Mouse (Mus musculus): ENCODE results near the gene Fbxo46.
"Not testable (repeated sequence)": the region's sequence is repeated elsewhere in the genome, so short reads cannot be mapped to it uniquely, and the experiment has no call there.

The Fbxo46 gene

DNA sequence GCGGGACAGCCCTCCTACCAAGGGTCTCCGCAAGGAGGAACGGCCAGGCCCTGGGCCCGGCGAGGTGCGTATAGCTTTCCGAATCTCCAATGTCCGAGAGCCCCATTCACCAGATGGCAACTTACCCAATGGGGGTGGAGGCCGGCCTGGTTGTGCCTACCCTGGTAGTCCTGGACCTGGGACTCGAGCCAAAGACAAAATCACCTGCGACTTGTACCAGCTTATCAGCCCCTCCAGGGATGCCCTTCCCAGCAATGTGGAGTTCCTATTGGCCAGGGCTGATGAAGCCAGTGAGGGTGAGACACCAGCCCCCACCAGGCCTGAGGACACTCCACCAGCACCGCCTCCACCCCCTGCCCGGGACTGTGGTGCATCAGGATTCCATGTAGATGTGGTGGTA, 16.5 kb downstream of the Fbxo46 start:
- CTCF ChIA-PET = interaction anchor here in 3 of 4 experiments (0.5 to 2.1 kb wide), 18 partner anchors 9 to 263 kb away, joined by 3 to 8 read pairs (median 4); partner anchors contain the start of genes Eml2 (in 1 of the 3) and Qpctl (in 1 of the 3)
- POLR2A ChIA-PET = interaction anchor here in 2 of 4 experiments (0.6 to 4.9 kb wide), 7 partner anchors 11 to 143 kb away, joined by 3 to 35 read pairs (median 3); partner anchors contain the start of genes Qpctl (in 2 of the 2) and Snrpd2 (in 1 of the 2)

- POLR2A ChIA-PET = interaction anchor here in 3 of 4 experiments (0.7 to 4.9 kb wide), 9 partner anchors 10 to 102 kb away, joined by 3 to 35 read pairs (median 4); partner anchors contain the start of genes Qpctl (in 2 of the 3) and Snrpd2 (in 1 of the 3)
- CTCF ChIA-PET = interaction anchor here (0.5 to 2.1 kb wide), 30 partner anchors 9 to 791 kb away, joined by 3 to 20 read pairs (median 4); partner anchors contain the start of genes Cd3eap (in 1 of the 4), Eml2 (in 1 of the 4), Fbxo46 (in 1 of the 4) and Ppm1n (in 1 of the 4)
Measured at GRCm38 (mm10) chr7:19136673-19137334, 17.1 kb downstream of the Fbxo46 start.

- ChIA-PET POLR2A (interaction anchor here (0.6 to 4.9 kb wide), 18 partner anchors 10 to 807 kb away, joined by 3 to 35 read pairs (median 4); partner anchors contain the start of genes Qpctl (in 2 of the 4) and Snrpd2 (in 1 of the 4)), CTCF (interaction anchor here (0.6 to 1.9 kb wide), 59 partner anchors 8 to 790 kb away, joined by 3 to 20 read pairs (median 4); partner anchors contain the start of genes Fbxo46 (in 2 of the 4), Cd3eap (in 1 of the 4), Eml2 (in 1 of the 4) and Gm4969 (in 1 of the 4))
Measured at GRCm38 (mm10) chr7:19137380-19137779, 17.7 kb downstream of the Fbxo46 start.

DNA sequence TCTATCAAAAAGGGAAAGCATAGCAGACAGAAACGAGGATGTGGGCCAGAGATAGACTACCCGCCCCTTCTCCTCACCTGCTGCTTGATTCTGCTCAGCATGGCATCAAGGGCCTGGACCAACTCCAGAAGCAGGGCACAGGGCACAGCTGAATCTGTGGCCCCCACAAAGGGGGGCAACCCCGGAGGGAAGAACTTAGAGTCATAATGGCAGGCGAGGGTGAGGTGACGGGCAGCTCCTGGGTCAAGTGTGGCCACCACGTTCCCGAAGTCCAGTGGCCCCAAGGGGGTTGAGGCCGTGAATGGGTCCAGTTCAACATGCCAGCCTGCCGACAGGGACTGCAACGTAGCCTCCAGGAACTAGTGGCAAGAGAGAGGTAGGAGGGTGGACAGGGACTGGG, 27.1 kb downstream of the Fbxo46 start:
- ChIA-PET CTCF (interaction anchor here in 2 of 4 experiments (0.6 to 2.8 kb wide), 4 partner anchors 9 to 63 kb away, joined by 3 to 20 read pairs (median 3); partner anchors contain the start of gene Gm4969 (in 1 of the 2)), POLR2A (interaction anchor here in 2 of 4 experiments (1.0 to 6.6 kb wide), 4 partner anchors 10 to 18 kb away, joined by 3 to 35 read pairs (median 4); no protein-coding TSS in a partner anchor)

DNA sequence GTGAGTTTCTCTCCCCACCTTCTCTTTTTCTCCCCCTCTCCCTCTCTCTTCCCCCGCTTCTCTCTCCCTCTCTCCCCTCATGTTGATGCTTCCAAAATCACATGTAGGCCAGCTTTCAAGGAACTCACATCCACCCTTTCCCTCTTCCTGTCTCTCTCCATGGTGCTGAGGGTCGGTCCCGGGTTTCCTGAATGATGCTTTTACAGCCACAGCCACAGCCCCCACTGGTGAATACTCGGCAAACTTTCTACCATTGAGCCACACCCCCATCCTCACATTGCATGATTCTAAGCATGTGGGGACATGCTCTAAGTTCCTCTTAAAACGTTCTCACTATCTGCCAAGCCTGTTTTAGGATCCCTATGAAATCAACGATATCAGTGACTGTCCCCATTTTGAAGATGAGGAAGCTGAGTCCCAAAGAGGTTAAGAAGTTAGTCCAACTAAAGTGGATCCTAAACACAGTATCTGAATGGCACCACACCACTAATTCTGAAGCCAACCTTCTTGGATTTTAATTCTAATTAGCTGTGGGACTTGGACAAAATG, 27.9 kb downstream of the Fbxo46 start:
- CTCF ChIA-PET = interaction anchor here in 2 of 4 experiments (0.6 to 2.8 kb wide), 8 partner anchors 10 to 176 kb away, joined by 3 to 20 read pairs (median 3); no protein-coding TSS in a partner anchor

DNA sequence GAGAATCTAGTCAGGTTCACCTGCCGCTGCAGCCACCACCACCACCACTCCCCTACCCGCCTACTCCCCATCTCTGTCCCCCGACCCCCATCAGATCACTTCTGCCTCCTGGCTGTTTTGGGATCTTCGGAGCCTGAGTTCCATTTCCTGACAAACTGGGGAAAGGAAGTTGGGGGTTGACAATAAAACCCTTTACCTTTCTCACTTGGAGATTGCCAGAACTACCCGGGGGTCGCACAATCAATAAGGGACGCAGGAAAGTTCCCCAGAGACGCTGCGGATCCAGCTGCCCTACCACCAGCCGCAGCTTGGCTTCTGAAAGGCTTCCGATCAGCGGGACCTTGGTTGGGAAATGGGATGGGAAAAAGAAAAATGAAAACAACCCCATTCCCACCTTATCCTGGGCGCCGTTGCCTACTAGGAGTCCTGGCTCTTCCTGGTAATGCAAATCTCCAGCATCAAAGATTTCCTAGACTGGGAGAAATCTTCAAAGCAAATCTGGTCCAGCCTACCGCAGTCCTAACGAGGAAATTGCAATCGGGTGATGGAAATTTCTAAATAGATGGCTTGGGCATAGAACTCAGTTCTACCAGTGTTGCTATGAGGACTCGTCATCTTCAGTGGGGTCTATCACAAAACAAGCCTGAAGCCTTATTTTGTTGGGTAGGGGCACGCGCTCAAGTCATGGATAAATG, 28.7 kb downstream of the Fbxo46 start:
- CTCF ChIA-PET = interaction anchor here (0.6 to 2.8 kb wide), 14 partner anchors 11 to 215 kb away, joined by 3 to 20 read pairs (median 4); partner anchors contain the start of genes Fbxo46 (in 1 of the 4) and Gm4969 (in 1 of the 4)
- POLR2A ChIA-PET = interaction anchor here in 3 of 4 experiments (0.6 to 6.6 kb wide), 15 partner anchors 11 to 211 kb away, joined by 3 to 35 read pairs (median 3); partner anchors contain the start of genes Fbxo46 (in 2 of the 3), Cd3eap (in 1 of the 3), Fosb (in 1 of the 3) and Ppp1r13l (in 1 of the 3)

More for the DNA sequence above, 27.9 kb downstream of the Fbxo46 start:
- POLR2A ChIA-PET = interaction anchor here in 3 of 4 experiments (0.7 to 6.6 kb wide), 7 partner anchors 10 to 155 kb away, joined by 3 to 35 read pairs (median 4); partner anchors contain the start of gene Fbxo46 (in 1 of the 3)

- CTCF ChIA-PET = interaction anchor here (0.6 to 2.8 kb wide), 14 partner anchors 11 to 215 kb away, joined by 3 to 20 read pairs (median 4); partner anchors contain the start of genes Fbxo46 (in 1 of the 4) and Gm4969 (in 1 of the 4)
- POLR2A ChIA-PET = interaction anchor here in 3 of 4 experiments (0.6 to 6.6 kb wide), 16 partner anchors 12 to 210 kb away, joined by 3 to 35 read pairs (median 3); partner anchors contain the start of genes Cd3eap (in 1 of the 3), Fbxo46 (in 1 of the 3), Fosb (in 1 of the 3) and Ppp1r13l (in 1 of the 3)
Measured at GRCm38 (mm10) chr7:19148875-19149541, 29.3 kb downstream of the Fbxo46 start, which contains the start of gene Qpctl. Gene Qpctl, minus strand, starts transcription at chr7:19149291.

GRCm38 (mm10) chr7:19149626-19150025, 30.0 kb downstream of the Fbxo46 start, which contains the start of gene Snrpd2:
Gene Snrpd2, plus strand, starts transcription at chr7:19149722.
- CTCF ChIA-PET = interaction anchor here in 3 of 4 experiments (0.6 to 2.8 kb wide), 11 partner anchors 12 to 214 kb away, joined by 3 to 20 read pairs (median 3); partner anchors contain the start of genes Fbxo46 (in 1 of the 3) and Gm4969 (in 1 of the 3)
- POLR2A ChIA-PET = interaction anchor here in 3 of 4 experiments (0.7 to 6.6 kb wide), 13 partner anchors 12 to 209 kb away, joined by 3 to 35 read pairs (median 3); partner anchors contain the start of genes Cd3eap (in 1 of the 3), Fbxo46 (in 1 of the 3) and Ppp1r13l (in 1 of the 3)

DNA sequence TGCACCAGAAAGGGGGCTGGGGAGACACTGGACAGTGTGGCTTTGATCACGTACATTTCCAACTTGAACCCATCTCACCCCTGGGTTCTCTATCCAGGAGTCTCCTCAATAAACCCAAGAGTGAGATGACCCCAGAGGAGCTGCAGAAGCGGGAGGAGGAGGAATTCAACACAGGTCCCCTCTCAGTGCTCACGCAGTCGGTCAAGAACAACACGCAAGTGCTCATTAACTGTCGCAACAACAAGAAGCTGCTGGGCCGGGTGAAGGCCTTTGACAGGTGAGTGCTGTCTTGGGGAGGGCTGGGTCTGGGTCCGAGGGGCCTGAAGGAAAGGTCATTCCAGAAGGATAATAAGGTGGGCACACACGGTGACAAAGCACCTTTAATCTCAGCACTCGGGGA, 31.5 kb downstream of the Fbxo46 start:
- CTCF ChIA-PET = not testable (repeated sequence)
- POLR2A ChIA-PET = interaction anchor here in 2 of 4 experiments (1.0 to 1.6 kb wide), 2 partner anchors 13 kb away, joined by 3 to 9 read pairs; no protein-coding TSS in a partner anchor

GRCm38 (mm10) chr7:19154796-19155195, 35.1 kb downstream of the Fbxo46 start:
- ChIA-PET CTCF (interaction anchor here in 3 of 4 experiments (0.5 to 1.4 kb wide), 4 partner anchors 9 to 117 kb away, joined by 3 to 8 read pairs (median 4); partner anchors contain the start of gene Dmwd (in 1 of the 3)), POLR2A (interaction anchor here in 3 of 4 experiments (0.7 to 1.7 kb wide), 10 partner anchors 10 to 152 kb away, joined by 3 to 9 read pairs (median 4); partner anchors contain the start of gene Six5 (in 1 of the 3))

DNA sequence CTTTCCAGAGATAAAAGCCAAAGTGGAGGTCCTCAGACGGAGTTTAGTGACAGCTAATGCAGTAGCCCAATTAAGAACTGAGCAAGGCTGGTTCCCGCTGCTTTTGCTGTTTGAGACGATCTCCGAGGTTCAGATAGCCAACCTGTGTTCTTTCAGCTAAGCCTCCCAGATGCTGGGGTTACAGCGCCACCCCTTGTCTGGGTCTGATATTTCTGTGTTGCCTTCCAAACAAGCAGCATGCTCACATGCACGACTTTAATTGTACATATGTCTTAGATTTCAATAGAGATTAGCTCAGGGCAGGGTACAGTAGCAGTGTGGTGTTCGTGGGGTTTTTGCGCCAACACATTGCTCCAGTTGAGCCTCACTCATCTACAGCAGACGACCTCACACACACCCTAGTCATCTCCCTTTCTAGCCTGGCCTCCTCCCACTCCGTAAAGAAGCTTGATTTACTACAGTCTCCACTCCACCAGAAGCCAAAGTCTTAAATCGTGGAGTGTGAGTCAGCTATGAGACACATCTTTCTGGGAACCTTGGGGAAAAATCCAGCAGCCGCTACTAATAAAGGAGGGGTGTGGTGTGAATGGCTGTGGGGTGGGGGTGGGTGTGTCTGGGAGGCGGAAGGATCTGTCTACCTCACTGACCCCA, 36.3 kb downstream of the Fbxo46 start:
- ChIA-PET CTCF (interaction anchor here (0.5 to 1.6 kb wide), 28 partner anchors 8 to 595 kb away, joined by 3 to 10 read pairs (median 4); partner anchors contain the start of genes Dmwd (in 2 of the 4), Fosb (in 1 of the 4), Gipr (in 1 of the 4) and Gm4969 (in 1 of the 4)), POLR2A (interaction anchor here in 3 of 4 experiments (0.5 to 1.7 kb wide), 19 partner anchors 8 to 590 kb away, joined by 3 to 9 read pairs (median 4); partner anchors contain the start of genes Eml2 (in 1 of the 3), Six5 (in 1 of the 3) and Vasp (in 1 of the 3))

- ChIA-PET CTCF (interaction anchor here in 2 of 4 experiments (0.8 to 1.7 kb wide), 4 partner anchors 12 to 138 kb away, joined by 3 to 5 read pairs (median 3); partner anchors contain the start of gene Ppm1n (in 1 of the 2)), POLR2A (interaction anchor here in 1 of 4 experiments (1.4 to 1.6 kb wide), 3 partner anchors 9 to 21 kb away, joined by 3 to 5 read pairs (median 4); partner anchors contain the start of genes Eml2 and Gipr)
Measured at GRCm38 (mm10) chr7:19157160-19157800, 37.6 kb downstream of the Fbxo46 start.

DNA sequence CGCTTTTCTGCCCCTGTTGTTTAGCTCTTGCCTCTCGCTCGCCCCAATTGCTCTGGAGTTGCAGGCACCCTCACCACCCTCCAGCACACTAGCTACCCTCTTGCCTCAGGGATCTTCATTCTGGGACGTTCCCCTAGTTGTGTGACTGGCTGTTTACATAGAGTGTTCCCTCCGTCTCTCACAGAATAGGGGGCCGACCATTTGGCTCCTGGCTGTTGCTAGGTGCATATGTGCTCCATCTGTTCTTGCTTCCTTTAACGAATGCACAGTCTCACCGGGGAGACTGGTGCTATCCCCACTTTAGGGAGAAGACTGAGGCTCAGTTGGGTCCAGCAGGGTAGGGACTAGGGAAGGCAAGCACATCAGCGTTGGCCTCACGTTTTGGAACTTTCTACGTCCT, 38.9 kb downstream of the Fbxo46 start:
- POLR2A ChIA-PET = interaction anchor here in 2 of 4 experiments (1.1 to 1.4 kb wide), 2 partner anchors 8 to 13 kb away, joined by 3 read pairs; partner anchors contain the start of gene Gipr (in 1 of the 2)
- CTCF ChIA-PET = interaction anchor here in 2 of 4 experiments (1.1 to 1.7 kb wide), 3 partner anchors 13 to 23 kb away, joined by 3 to 5 read pairs (median 3); no protein-coding TSS in a partner anchor

- ChIA-PET POLR2A (interaction anchor here in 1 of 4 experiments (1.1 kb wide), 1 partner anchor 14 kb away, joined by 3 read pairs; no protein-coding TSS in a partner anchor), CTCF (interaction anchor here in 1 of 4 experiments (0.8 to 1.2 kb wide), 2 partner anchors 19 to 24 kb away, joined by 3 read pairs; no protein-coding TSS in a partner anchor)
Measured at GRCm38 (mm10) chr7:19159411-19159810, 39.8 kb downstream of the Fbxo46 start.

GRCm38 (mm10) chr7:19160115-19160514, 40.5 kb downstream of the Fbxo46 start:
- ChIA-PET POLR2A (interaction anchor here in 1 of 4 experiments (0.6 kb wide), 1 partner anchor 67 kb away, joined by 3 read pairs; no protein-coding TSS in a partner anchor), CTCF (no interaction called here)
